Mouse (Mus musculus) left cerebral cortex, adult 18-20 months (tissue): Measurements from ENCODE around the gene Atp6v1c2. TPM values are rescaled to one million over a fixed set of nuclear protein-coding genes. Genes with fewer than 3 reads are reported as not detected.

Experiments
- DNase-seq, 2 experiments: peaks; one replicate each; pipeline ENCODE4 v3.0.0; 2021 to 2022; ENCODE audit warnings: low spot score in 2 of 2, mixed read lengths in 1 of 2
- total RNA-seq, 2 experiments: library from RNA; stranded (reverse); gene quantifications; 2 replicates each; pipeline ENCODE4 v1.2.3; 2021

The Atp6v1c2 gene
- total RNA-seq, 2 experiments from 2014 or later, result 3.1 to 4.7 TPM

DNA sequence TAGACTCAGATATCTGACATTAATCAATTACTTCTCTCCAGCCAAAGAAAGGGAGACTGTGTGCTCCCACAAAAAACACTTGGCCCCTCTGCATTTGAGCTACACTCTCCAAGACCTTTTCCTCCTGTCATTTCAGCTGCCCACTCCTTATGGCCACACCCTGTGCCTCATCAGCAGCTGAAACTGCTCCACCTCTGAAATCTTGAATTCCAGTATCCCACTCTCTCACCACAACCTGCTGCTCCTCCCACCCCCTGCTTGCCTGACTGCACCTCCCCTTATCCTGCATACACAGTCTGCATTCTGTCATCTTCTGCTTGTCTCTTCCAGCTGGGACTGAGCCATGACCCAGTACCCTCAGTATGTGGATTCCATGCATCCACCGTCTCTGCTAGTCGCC is 9.2 kb upstream of the Atp6v1c2 start:
- DNase-seq, result no peak

DNA sequence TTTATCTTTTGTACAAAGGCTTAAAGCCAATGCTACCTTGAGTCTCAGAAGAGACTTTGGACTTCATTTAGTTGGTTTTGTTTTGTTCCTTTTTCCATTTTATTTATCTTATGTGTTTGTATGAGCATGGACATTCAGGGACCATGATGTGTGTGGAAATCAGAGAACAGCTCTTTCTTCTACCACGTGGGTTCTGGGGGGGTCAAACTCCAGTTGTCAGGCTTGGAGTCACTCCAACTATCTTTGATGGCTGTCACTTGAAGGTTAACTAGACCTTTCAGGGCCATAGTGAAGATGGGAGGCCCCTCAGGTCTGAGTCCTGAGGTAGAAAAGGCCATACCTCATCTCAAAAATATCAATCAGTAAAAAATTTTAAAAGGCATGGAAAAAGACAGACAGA is 4.3 kb upstream of the Atp6v1c2 start:
- no peak for DNase-seq

DNA sequence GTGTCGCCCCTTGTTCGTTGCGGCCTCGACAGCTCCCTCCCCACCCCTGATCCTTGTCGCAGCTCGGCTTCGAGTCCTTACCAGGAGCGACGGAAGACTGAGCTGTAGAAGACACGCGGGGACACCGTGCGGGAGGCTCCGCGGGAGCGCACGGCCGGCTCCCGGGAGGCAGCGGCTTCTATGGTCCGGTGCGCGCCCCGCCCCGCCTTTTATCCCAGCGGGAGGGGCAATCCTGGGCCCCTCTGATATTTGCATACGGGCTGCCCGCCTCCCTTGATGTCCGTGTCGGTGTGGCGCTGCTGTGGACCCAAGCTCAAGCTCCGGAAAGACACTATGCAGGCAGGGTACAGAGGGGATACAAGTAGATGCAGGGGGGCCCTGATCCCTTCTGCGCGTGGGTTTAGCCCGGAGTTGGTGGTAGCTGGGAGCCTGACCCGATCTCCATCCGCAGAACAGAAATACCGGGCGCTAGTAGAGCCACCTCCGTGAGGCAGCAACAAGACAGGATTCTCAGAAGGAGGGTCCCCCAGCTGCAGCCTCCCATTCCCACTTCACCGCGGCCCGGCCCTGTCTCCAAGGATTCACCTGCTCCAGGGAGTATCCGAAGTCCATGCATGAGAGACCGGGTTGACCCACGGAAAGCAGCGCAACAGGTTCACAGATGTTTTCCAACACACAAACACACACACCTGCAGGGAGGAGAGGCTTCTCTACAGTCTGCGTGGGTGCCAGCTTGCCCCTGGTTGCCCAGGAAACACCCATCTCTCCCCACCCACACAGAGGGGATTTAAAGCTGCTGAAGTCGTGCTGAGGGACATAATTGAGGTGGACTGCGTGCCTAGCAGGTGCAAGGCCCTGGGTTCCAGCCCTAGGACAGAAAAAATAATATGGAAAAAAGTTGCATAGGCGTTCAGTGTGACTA is 4.3 kb downstream of the Atp6v1c2 start:
- DNase-seq, result peak in 1 of 2 experiments; percentile 16

DNA sequence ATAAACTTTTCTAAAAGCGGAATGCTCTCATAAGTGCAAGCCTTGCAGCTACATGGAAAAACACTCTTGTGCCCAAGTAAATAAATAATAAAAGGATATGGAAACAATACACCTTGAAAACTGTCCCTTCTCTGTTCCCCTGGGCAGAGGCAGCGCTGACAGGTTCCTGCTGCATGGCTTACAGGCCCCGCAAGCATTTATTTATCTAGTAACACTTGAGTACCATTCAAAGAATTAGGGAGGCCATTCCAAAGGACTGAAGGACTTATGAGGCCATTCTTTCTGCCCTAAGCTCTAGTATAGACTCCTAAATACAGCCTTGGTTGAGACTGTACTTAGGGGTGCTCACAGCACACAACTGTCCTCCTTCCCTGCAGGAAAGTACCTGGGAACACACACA is 10.7 kb downstream of the Atp6v1c2 start:
- DNase-seq, result no peak

DNA sequence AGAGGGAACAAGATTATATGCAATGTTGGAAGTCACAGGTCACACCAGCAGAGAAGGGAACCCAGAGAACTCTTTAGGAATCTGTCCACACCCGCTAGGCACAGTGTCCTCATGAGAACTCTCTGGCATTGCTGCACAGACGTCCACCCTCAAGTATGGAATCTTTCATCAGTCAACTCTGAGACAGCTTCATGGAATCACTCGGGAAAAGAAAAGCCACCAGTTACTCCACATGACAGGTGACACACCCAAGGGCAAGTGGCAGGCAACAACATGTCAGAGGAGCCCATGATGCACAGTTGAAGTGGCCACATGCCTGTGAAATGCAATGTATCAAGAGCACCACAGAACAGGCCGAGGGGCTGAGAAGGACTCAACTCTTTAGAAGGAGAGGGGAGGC is 11.2 kb downstream of the Atp6v1c2 start:
- no peak for DNase-seq

DNA sequence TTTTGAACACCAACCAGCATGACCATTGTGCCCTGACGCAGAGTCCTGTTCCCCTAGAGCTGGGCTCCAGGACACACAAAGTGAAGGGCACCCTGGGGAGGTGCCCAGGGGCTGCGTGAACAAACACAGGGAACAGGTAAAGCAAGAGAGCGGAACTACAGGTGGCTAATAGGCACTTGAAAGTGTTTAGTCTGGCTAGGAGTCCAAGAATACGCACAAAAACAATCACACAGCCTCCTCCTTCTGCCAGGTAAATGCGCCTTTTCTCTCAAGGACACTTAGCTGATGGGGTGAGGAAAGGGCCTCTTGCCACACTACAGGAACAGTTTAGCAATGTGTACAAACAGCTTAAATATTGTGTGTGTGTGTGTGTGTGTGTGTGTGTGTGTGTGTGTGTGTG is 13.1 kb downstream of the Atp6v1c2 start:
- no peak for DNase-seq

DNA sequence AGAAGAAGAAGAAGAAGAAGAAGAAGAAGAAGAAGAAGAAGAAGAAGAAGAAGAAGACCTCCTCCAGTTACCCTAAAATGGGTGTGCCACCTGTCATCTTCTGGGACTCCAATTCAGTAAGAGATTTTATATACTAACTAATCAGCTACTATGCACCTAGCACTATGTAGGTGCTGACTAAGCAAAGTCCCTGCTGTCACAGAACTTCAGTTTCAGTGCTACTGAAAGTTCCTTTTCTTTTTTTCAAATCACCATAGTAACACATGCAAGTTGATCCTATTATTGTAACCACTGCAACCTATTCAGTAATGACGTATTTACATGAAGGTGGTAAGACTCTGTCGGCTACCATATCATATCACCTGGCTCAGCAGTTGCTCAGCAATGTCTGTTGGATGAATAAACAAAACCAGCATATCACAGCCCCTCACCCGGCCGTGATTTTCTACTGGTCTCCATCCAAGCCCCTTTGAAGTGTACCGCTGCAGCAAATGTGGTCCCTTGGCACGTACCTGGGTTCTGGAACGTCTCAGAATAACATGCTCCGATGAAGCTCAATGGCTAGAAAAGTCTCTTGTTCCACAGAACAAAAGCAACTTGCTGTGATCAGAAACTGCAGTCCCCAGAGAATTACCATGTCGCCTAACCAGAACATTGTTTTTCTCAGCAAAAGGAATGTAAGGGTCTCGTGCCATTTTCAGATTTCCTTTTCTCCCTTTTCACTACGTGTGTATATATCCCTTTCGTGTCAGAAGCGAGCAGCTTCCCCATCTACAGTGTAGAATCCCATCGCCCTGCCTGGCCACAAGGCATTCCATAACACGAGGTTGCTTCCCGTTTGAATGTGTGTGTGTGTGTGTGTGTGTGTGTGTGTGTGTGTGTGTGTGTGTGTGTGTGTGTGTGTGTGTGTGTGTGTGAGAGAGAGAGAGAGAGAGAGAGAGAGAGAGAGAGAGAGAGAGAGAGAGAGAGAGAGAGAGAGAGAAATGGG is 18.0 kb downstream of the Atp6v1c2 start:
- DNase-seq, result no peak

DNA sequence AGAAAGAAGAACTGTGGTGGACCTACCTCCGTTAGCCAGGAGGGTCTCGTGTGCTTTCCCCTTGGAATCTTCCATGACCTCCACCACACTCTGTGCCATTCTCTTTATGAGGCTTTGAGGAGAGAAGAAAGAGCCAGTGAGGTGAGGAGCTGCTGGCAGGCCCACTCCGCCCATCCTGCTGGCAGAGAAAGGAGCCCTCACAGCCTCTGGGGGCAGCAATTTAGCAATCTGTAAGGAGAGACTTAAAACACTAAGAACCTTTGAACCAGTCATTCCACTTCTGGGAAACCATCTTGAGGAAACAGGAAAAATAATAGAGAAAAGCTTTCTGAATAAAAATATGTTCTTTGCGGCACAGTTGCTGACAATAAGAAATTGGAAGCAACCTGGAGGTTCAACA is 20.9 kb downstream of the Atp6v1c2 start:
- no peak for DNase-seq

DNA sequence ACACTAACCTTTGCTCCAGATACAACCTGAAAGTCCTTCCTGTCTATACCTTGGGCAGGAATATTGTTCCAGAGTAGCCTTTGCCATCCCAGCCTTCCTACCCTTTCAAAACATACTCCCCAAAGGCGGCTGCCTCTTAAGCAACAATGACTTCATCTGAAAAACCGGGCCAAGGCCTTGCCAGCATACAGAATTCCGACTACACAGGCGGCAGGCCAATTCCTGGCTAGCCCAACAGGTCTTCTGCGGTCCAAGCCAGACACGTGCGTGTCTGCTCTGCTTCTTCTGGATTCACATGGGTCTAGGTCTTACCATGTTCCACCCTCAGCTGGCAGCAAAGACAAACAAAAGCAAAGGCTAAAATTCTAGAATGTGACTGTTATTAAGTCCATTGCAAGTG is 23.7 kb downstream of the Atp6v1c2 start:
- no peak for DNase-seq

DNA sequence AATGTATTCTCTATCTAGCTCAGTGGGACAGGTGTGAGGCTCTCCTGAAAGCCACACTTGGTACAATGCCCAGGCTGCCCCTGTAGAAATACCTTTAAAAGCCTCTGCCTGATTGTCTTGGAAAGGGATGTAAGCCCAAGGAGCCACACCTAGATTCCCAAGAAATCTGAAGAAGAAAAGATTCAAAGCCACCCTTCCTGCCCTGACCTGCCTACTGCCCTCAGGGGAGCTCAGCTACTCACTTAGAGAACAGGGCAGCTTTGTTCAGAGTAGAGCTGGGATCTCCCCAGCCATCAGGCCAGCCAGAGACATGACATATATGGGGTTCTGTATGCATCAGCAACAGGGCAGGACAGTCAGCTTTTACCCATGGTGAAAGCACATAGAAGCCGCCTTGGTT is 29.3 kb downstream of the Atp6v1c2 start:
- no peak for DNase-seq

DNA sequence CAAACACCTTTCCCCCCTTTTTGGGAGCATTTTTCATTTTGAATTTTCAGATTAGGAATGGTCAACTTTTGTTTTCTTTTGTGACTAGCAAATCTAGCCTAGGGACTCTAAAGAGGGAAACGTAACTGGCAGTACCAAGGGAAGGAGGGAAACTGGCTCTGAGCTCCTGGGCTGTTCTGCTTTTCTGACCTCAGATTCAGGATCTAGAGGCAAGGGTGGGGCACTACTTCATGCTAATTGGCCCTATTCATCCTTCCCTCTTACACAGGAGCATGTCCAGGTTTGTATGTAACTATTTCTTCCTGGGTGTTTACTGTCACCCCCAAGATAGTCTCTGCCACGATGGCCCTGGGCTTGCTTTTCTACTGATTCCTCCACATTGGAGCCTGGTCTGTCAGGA is 32.3 kb downstream of the Atp6v1c2 start:
- no peak for DNase-seq

DNA sequence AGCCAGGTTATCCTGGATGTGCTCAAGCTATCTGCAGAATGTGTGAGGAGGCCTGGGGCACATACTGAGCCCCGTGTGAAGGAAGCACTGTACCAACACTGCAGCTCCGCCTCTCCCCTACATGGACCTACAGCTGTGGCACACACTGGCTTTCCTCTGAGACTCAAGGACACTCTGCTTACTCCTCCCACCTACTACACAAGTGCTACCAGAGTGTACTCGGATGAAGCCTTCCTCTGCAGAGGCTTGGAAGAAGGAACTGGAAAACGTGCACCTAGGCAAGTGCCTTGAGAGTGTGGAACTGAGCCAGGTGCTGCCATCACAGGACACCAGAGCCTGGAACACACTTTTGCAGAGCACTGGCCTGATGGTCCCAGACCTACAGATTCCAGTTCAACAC is 38.6 kb downstream of the Atp6v1c2 start:
- DNase-seq, result no peak

DNA sequence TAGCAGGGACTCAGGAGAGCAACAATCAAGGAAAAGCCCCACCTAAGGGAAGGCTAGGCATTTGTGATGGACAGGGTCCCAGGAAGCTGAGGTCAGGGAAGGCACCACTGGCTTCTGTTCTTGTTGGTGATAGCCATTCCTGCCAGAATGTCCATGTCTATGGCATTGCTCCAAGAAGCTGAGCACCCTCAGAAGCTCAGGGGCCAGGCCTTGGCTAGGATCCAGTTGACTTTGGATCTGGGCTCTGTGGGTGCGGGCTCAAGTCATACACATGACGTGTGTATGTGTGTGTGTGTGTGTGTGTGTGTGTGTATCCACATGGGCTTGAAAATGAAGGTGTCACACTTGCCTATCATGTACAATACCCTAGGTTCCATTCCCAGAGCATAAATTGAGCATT is 39.2 kb downstream of the Atp6v1c2 start:
- DNase-seq, result no peak

DNA sequence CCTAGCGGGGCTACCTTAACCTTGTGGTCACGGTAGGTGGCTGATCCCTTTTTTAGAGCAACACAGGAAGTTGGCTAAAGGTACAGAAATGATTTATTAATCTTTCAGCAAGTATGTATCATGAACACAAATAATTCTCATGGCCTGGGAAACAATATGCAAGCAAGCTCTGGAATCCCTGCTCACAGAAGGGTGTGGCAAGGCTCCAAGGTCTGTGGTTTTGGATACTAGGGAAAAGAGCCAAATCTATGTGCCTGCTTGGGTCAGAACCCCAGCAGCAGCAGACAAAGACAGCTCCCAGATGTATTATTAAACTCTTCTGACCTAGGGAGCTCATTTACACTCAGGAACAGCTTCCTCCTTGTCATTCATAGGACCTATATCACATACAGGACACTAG is 40.1 kb downstream of the Atp6v1c2 start:
- DNase-seq, result no peak

DNA sequence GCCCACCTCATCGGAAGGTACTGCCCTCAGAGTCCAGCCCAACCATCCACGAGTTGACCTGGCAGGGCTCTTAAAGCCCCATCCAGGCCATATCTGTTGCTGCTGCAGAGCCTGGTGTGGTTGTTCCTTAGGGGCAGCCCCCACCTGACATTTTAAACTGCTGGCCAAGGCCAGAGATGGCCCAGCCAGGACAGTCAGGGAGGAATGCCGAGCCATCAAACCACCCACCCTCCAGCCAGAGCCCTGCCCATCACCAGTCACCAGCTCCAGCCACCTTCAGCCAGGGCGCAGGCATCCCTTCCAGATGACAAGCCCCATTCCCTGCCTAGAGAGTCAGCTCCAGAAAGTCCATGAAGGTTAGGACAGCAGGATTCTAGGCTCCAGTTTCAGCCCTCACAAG is 40.7 kb downstream of the Atp6v1c2 start:
- no peak for DNase-seq

DNA sequence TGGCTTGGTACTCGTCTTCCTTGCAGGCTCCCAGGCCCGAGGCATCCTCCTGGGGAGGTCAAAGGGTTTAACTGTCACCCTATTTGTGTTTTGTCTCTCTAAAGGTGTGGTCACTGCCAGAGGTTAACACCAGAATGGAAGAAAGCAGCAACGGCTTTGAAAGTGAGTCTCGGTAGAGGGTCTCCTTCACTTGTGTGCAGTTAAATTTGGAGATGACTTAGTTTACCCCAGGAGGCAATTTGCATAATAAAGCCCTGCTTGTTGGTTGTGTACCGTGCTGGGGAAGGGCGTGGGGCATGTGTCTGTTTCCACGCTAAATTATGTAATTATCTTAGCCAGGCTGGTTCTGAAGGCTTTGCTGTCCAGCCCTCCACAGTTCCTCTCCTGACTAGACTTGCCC is 55.3 kb downstream of the Atp6v1c2 start:
- no peak for DNase-seq

DNA sequence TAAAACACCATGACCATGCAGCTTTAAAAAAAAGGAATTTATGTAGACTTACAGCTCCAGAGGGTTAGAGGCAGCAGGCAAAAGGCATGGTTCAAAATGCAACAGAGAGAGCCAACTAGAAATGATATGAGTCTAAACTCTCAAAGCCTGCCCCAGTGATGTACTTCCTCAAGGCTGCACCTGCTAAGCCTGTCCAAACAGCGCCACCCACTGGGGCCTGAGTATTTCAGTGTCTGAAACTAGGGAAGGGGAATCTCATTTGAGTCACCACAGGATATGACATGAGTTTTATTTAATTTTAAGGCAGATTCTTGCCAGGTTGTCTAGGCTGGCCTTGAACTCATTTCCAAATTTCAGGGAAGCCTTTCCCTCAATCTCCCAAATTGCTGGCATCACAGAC is 57.9 kb downstream of the Atp6v1c2 start:
- DNase-seq, result no peak

DNA sequence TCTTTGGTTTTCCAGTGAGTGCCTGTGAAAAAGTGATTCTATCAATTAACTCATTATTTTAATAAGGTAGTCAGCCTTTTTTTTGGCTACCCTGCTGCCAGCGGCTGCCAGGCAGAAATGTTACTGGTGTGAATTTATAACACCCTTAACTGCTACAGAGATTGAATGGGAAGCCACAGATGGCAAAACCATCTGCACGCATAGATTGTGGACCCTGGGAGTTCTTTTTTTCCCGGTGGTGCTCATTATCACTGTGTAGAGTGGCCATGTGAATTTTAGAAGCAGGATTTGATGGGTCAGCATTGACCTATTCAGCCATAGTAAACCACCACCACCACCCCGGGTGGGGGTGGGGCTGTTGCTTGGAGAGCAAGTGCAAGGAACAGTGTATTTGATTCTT is 61.8 kb downstream of the Atp6v1c2 start:
- DNase-seq, result no peak

DNA sequence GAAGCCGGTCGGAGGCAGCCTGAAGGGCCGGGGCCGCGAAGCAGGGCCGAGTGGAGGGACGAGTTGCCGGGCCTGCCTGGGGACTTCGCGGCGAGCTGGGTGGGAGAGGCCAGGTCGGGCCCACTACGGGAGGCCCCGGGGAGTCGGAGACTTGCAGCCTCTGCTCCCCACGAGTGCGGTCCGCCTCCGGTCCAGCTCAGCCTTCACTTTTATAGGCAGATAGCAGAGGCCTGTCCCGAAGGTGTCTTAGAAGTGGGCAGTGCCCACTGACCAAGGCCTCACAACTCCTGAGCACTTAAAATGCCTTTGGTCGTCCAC is 62.5 kb downstream of the Atp6v1c2 start:
- DNase-seq, result no peak

DNA sequence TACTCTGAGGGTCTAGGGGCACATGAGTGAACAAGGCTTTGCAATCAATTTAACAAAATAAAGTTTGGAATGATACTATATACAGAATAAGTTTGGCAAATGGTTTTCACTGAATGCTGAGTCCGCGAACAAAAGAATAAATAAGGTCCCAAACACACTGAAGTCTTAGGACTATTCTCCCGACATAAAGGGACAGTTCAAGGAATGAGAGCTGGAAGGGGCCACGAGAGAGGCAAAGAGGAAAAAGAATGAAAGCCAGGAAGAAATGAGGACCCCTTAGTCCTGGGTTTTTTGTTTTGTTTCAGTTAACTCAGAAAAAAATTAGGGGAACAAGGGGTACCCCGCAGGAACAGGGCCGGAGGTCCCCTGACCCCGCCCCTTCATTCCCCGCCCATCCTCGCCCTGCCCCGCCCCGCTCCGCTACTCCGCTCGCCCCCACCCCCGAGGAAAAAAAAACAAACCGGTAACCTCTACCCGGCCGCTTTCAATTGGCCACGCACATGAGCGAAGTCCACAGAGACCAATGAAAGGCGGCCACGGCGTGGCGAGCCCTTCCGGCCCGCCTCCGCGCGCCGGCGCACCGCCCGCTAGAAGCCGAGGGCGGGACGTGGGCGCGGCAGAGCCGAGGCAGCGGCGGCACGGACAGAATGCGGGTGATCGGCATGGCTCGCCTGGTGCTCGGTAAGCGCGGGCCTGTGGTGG is 63.0 kb downstream of the Atp6v1c2 start, which contains the start of gene Pdia6:
Pdia6 (plus strand) TSS at position 575 of the 702 bp plus-strand sequence.
- peak; percentile 87 to 94 for DNase-seq

DNA sequence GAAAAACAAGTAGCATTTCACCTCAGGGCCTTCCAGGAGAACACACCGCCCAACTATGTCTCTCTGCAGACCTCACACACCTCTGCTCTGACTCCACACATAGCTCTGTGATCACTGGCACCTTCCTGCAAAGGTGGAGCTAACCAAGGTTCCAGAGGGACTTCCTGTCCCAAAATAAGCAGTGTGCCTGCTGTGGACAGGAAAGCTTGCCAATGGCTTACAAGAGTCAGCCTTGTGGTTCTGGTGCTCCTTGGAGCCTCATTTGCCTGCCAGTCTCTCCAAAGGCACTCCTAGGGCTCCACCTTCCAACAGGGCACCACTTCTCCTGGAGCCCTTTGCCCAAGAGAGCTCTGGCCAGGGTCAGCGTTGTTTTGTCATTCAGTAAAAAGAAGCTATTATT is 64.3 kb downstream of the Atp6v1c2 start:
- DNase-seq, result no peak
